Mouse (Mus musculus): ENCODE measurements around the gene Micall2. TPM values are rescaled to one million over a fixed set of nuclear protein-coding genes. Genes with fewer than 3 reads are reported as not detected.

The Micall2 gene
- polyA plus RNA-seq, 1 experiment from 2014 or later = 14.7 TPM

DNA sequence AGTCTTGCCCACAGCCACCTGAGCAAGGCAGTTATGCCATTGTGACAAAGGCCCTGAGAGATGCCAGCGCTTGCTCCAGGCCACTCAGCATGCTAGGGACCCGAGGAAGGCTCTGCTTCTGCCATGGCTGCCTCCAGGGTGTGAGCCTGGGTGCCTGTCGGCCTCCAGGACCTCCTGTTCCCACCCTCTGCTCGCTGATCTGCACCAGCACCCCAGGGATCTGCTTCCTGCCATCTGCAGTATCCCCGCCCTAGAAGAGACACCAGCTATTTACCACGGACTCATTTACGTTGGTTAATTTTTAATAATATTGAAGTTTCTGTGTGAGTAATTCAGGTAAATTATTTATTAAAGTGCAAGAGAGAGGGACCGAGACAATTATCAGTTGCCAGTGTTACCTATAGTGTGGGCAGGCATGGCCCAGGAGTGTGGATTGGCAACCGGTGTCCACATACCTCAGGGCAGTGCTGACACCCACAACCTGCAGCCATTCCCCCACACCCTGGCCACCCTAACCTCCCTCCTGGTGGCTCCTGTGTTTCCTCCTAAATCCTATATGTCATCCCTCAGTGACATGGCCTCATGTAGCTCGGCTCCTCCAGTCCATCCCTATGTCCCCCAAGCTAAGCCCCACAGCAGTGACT, 78.1 kb downstream of the Micall2 start:
- no peak overlapping the region for H3K4me2 ChIP-seq (ENCODE audit: low read length)
- H3K4me3 ChIP-seq (ENCODE audit: low read depth, low read length) = no peak overlapping the region
- no peak for ATAC-seq
- peaks cover 2% of the 10 kb centered on the region for H3K27me3 ChIP-seq (ENCODE audit: control insufficient read depth, insufficient read depth, low read depth, low read length)
- H3K27ac ChIP-seq (ENCODE audit: low read length) = no peak overlapping the region
- no peak overlapping the region for H3K9ac ChIP-seq (ENCODE audit: low read depth, low read length)
- no peaks in the 10 kb centered on the region for H3K36me3 ChIP-seq (ENCODE audit: control insufficient read depth, insufficient read depth, low read length)
- H3K9me3 ChIP-seq (replicated peaks; ENCODE audit: control insufficient read depth, low read length, poor library complexity, severe bottlenecking) = no peaks in the 10 kb centered on the region
- 64% methylated on average over 10 of the region's 10 CpGs for WGBS
- H3K4me1 ChIP-seq (ENCODE audit: control insufficient read depth, insufficient read depth, low read length) = peaks cover 5% of the 10 kb centered on the region

Small RNA genes within 50 kb of the gene (microRNA-seq; reads per million reads assigned to microRNA genes)
- gene Mir7037 = not detected

Other genes with a start within 250 kb of the Micall2 start
- 22.5 and 23.8 TPM in 2 replicates for gene Uncx, start 192.8 kb downstream of the Micall2 start, polyA plus RNA-seq (2015; fragmentation: Nextera tagmentation; extraction: Ambion mirVana)
- 33.2 TPM in 2 replicates for gene Ints1, start 39.3 kb upstream of the Micall2 start, polyA plus RNA-seq (2015; fragmentation: Nextera tagmentation; extraction: Ambion mirVana)
- 17.6 and 18.8 TPM in 2 replicates for gene Mafk, start 55.2 kb upstream of the Micall2 start, polyA plus RNA-seq (2015; fragmentation: Nextera tagmentation; extraction: Ambion mirVana)
- 0.09 and 0.26 TPM in 2 replicates for gene Tmem184a, start 83.6 kb upstream of the Micall2 start, polyA plus RNA-seq (2015; fragmentation: Nextera tagmentation; extraction: Ambion mirVana)
- not detected in 2 replicates for gene Gm26938, start 90.1 kb upstream of the Micall2 start, polyA plus RNA-seq (2015; fragmentation: Nextera tagmentation; extraction: Ambion mirVana)
- gene Psmg3, start 90.5 kb upstream of the Micall2 start, polyA plus RNA-seq (2015; fragmentation: Nextera tagmentation; extraction: Ambion mirVana) = 71.8 and 72.5 TPM in 2 replicates
- gene Elfn1, start 171.6 kb upstream of the Micall2 start, polyA plus RNA-seq (2015; fragmentation: Nextera tagmentation; extraction: Ambion mirVana) = 2.5 TPM in 2 replicates